Mouse (Mus musculus): Measurements from ENCODE around the gene Tmem33.

The Tmem33 gene

DNA sequence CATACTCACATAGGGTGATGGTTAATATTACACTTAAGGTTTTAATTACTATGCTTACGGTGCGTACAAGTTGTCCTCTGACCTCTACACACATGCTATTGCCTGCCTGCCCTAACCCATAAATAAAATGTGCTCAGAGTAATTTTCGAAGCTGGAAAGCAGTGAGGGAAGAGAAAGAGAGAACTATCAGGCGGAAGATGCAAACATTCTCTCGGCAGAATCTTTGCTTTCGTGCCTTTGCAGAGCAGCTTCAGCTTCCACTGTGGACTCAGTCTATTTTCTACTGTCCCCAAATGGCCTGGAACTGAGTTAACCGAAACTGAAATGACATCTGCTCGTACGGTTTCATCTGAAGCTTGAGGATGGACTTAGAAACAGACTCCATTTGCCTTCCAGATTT, 1.9 kb upstream of the Tmem33 start:
- no peak for DNase-seq (ENCODE audit: low spot score)

DNA sequence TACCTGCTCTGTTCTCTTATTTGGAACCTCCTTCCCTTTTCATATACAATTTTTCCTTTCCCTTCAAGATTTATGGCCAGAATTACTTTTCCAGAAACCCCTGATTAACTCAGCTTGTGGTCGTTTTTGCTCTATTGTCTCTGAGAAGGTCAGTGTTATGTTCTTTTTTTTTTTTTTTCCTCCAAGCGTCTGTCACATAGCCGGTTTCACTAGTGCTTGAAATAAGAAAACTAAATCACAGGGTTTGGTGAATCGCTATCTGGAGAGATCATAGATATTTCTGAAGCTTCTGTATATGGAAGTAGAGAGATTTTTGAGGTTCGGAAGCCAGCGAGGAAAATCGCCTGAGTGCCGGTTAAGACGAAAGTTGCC, 220 bp upstream of the Tmem33 start:
- no peak for DNase-seq (ENCODE audit: low spot score)

DNA sequence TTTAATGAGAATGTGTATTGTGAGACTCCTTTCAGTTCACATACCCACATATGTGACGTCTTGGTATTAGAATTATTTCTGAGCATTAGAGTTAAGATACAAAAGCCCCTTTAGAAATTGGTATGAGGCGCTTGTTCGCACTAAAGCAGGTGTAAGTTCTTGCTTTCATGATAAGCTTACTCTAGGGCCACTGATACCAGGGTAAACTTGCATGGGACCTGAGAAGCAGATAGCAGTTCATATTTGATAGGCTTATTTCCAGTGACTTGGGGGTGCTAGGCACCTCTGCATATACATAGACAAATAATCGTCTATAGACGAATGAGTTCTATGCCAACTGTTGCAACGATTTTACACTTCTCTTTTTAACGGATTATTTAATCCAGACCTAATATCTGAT, 2.6 kb downstream of the Tmem33 start:
- DNase-seq (ENCODE audit: low spot score), result peak; percentile 60

DNA sequence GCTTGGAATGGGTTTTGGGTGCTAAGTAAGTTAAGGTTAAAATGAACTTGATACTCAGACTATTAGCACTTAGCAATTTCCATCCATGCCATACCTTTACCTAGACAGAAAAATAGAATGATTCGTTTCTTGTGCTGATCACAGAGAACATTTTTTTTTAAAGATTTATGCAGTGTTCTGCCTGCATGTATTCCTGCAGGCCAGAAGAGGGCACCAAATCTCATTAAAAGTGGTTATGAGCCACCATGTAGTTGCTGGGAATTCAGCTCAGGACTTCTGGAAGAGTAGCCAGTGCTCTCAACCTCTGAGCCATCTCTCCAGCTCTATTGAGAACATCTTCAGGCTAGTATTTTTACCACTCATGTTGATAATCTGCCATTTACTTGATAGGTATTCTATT, 5.7 kb downstream of the Tmem33 start:
- DNase-seq (ENCODE audit: low spot score), result no peak

DNA sequence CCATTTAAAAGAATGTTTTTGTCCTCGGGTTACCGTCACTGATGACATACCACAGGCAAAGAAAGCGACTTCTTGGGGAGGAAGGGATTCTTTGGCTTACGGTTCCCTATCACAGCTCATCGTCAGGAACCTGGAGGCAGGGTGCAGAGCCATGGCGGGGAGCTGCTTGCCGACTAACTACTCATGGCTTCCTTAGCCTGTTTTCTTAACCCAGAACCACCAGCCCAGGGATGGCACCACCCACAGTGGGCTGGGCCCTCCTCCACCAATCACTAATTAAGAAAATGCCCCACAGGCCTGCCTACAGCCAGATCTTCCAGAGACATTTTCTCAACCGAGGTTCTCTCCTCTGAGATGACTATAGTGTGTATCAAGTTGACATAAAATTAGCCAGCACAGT, 8.9 kb downstream of the Tmem33 start:
- DNase-seq (ENCODE audit: low spot score), result no peak

DNA sequence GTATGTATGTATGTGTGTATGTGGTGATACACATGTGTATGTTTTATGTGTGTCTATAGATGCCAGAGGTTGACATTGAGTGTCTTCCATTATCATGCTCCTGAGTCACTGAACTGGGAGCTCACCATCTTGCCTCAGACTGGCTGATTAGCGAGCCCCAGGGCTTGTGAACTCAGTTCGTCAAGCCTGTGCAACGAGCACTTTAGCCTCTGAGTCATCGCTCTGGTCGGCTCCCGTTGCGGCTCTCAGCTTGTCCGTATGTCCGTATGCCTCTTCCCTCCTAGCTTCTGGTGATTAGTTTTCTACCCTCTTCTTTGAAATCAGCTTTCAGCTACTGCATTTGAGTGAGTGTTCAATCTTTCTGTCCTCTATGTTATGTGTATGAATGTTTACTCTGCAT, 19.0 kb downstream of the Tmem33 start:
- DNase-seq (ENCODE audit: low spot score), result no peak

DNA sequence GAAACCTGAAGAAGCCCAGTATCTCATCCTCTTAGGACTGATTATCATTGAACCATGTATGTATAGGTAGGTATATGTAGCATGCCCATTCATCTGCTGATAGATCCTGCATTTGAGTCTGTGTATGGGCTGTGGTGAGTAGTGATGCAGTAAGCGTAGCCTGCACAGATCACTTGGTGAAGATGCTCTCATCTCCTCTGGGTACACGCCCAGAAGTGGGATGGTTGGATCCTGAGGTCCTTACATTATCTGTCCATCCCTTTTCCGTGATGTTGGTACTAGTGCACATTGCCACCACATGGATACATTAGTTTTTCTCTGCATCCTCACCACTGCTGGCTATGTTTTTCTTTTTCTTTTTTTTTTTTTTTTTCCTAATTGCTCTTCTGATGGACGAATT, 19.5 kb downstream of the Tmem33 start:
- DNase-seq (ENCODE audit: low spot score), result peak; percentile 54

DNA sequence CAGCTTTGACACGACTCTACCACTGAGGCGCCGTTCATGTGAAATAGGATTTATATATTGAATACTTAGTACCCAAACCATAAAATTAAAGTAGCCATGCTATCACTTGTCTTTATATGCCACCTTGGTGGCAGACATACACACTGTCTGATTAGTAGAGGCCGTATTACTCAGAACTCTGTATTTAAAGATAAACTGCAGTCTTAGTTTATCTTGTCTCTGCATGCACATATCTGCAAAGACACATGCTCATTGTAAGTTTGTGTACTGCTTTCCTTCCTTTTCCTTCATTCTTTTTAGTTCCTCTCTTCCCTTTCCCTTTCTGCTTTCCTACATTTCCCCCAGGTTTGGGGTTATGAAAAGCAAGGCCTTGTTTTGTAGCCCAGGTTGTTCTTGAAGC, 20.0 kb downstream of the Tmem33 start:
- peak; percentile 88 for DNase-seq (ENCODE audit: low spot score)

DNA sequence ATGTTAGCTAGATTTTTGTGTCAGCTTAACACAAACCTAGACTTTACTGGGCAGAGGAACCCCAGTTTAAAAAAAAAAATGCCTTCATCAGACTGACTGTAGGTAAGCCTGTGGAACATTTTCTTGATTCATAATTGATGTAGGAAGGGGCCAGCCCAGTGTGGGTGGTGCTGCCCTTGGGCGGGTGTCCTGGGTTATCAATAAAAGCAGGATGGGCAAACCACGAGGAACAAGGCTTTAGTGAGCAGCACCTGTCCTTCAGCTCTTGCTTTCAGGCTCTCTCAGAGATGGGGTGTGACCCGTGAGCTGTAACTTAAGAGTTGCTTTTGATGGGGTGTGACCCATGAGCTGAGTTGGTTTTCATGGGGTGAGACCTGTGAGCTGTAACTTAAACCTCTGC, 34.7 kb downstream of the Tmem33 start:
- DNase-seq (ENCODE audit: low spot score), result peak; percentile 69

DNA sequence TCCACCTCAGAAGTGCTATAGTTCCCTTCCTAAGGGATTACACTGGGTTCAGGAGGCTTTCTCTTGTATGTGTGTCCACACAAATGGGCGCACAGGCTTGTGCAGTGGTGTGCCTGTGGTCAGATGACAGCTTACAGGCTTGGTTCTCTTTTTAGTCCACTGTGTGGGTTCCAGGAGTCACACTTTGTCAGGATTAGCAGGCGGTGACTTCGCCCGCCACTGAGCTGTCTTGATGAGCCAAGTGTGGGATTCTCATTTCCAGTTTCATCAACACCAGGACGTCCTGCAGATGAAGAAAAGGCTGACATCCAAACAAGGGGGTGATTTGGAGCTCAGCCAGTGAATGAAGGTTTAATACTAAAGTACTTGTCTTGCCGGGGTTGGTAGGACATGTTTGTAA, 35.3 kb downstream of the Tmem33 start:
- DNase-seq (ENCODE audit: low spot score), result no peak

DNA sequence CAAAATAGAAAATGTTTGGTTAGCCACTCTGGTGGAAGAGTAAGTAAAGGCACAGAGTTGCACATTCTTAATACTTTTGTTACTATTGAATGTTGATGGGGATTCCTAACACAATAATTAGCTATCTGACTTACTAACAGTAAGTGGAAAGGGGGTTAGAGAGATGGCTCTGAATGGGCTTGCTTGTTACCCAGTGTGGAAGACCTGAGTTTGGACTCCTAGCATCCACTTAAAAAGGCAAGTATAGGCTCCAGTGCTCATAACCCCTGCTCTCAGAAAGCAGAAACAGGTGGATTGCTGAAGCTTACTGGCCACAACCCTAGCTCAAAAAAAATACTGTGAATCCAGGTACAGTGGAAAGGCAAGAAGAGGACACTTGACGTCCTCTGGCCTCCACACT, 35.8 kb downstream of the Tmem33 start:
- no peak for DNase-seq (ENCODE audit: low spot score)

DNA sequence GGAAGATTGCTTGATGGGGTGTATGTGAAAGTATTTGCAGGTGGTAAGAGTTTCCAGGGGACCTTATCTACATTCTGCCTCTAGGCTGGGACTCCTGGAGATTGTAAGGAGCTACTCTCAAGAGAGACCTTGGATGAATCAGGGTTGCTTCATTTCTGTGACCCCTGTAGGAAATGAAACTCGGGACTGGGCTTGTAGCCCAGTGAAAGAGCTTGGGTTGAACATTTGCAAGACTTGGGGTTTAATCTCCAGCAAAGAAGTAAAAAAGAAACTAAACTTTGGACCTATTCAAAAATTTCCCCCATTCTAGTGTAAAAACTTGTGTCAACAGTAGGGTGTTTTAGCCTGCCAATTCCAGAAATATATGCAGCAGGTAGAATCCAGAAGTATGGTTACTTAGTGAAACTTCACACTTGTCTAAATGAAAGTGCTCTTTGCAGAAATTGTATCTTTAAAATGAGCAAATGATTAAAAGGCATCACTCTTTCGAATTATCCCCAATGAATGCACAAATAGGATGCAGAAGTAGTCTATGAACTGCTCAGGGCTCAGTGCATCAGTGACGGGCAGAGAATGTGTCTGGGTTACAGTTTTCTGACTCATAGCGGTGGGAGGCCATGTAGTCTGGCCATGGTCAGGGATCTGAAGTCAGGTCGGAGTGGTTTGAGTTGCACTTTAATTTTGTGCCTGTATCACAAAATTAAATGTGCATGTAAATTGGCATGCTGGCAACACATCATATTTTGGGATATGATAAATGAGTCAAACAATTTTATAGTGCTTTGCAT, 36.9 kb downstream of the Tmem33 start:
- DNase-seq (ENCODE audit: low spot score), result no peak

DNA sequence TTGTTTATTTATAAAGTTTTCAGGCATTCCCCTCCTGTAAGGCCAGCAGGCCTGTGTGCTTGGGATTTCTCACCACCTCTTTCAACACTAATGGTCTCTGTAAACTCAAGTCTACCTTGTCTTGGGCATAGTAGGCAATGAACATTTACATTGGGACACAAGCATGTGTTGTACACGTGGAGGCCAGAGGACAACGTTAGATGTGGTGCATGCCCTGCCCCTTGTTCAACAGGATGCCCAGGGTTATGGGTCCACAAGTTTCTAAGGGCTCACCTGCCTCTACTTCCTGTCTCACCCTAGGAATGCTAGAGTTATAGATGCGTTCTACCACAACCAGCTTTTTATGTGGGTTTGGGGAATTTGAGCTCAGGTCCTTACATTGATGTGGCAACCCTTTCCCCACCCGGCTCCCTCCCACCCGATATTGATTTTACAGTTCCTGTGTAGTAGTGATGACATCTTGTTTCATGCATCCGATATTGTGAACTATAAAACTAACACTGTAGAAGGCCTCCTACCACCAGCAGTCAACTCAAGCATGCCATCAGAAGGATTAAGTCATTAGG, 39.6 kb downstream of the Tmem33 start:
- DNase-seq (ENCODE audit: low spot score), result no peak

DNA sequence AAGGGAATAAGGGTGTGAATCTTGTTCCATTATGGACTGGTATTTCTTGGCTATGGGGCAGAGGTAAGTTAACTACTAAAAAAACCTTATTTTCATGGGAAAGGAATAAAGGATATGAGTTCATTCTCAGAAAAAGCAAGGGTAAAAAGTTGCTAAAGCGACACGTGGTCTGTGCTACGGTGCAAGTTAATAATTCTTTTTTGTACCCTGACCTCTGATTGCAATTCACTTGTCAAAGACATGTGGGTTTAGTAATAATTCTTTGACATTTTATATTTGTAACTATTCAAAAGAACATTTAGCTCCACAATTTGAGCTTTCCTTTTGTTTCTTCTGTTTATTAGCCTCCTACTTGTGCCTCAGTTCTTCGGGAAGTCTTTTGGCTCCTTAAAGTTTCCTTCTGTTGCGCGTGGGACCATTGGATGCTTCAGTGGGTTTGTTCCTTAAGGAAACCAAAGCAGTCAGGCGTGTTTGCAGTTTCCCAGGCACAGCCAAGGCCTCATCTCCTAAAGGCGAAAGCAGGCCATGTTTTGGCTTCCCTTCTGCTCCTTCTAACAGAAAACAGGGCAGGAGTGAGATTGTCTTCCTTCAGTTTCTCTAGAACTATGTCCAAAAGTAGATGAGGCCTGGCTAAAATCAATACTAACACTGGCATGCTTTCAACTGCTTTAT, 40.7 kb downstream of the Tmem33 start:
- DNase-seq (ENCODE audit: low spot score), result no peak

DNA sequence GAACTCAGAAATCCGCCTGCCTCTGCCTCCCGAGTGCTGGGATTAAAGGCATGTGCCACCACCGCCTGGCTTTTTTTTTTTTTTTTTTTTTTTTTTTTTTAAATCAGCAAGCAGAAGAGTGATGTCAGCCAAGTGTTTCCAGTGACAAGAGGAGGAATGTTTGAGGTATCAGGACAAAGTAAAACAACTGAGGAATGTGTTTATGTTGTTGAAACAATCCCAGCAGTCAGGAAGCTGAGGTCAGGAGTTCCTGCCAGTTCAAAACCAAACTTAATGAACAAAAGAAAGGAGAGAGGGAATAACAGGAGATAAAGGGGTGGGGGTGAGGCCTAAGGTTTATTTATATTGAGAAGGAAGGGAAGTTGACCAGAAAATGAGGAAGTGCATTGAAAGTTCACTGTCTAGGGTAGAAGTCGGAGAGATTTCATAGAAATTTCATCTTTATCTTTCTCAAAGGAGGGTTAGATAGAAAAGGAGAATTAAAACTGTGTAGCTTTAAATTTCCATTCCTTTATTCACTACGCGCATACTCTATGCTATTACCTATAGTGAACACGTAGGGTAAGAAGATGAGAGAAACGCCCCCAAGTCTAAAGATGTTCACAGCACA, 41.5 kb downstream of the Tmem33 start:
- no peak for DNase-seq (ENCODE audit: low spot score)

DNA sequence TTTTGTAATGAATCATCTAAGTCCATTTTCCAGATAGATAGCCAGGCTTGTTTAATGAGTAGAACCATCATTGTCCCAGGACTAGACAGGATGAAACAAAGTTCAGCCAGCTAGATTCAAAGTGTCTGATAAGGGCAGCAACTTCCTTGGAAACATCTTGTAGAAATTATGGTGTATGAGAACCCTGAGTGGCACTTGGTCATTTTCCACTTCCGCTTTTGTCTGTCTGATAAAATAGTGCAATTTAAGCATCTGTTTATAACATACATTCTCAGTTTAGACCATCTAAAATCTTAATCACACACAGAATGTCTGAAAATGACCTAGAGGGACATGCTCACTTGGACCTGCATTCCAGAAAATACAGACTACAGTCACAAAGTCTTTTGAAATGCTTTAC, 43.5 kb downstream of the Tmem33 start:
- DNase-seq (ENCODE audit: low spot score), result no peak

DNA sequence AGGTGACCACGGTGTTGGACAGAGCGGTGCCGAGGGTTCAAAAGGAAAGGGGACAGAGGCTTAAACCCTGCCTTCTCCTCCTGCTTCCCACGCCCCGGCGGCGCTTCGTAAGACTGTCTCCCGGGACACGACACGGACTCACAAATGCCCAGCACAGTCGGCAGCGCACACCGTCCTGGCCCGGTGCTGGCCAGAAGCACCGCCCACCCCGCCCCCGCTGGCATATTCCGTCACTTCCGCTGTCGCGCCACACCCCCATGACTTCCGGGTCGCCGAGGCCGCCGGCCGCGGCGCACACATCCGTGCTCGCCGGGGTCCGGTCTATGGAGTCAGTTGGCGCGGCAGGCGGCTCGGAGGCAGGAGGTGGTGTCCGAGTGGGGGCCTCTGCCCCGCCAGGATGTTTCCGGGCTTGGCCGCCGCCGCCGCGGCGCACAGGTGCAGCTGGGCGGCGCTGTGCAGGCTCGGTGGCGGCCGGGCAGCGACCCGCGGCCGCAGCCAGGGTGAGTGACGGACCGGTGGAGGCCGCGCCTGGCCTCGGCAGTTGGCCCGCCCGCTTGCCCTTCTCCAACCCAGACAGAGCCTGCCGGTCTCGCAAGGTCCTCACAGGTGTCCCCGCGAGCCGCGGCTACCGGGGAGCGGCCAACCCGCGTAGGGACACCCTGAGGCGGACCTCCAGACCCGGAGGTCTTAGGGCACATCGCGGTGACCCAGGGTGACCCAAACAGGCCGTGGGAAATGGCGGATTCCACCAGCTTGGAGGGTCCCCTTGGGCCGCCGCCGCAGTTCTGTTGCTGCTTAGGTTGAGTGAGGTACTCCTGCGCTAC, 46.5 kb downstream of the Tmem33 start, which contains the start of gene Slc30a9:
Gene Slc30a9, plus strand, starts transcription at position 258 of the 824 bp plus-strand sequence.
- DNase-seq (ENCODE audit: low spot score), result peak; percentile 87

DNA sequence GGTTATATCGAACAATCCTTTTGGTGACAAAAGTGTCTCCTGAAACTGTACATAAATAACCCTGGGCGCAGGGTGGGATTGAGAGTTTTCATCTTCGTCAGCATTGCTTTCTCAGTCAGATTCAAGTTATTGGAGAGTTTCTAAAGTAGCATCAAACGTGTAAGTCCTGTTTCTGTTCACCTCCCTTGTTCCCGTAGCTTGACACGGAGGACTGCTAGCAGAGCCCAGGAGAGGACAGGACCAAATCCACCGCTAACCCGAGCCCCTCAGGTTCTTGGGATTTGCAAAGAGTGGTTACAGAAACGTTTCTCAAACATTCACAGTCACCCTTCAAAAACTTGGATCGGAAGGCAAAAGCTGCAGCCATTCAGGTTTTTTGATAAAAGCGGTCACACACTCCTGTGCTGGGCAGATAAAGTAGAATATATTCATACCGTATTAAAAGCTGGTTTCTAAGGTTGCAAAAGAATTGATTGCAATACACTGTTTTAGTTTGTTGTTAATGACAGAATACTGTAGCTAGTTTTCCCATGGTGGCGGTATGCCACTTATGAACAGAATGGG, 47.4 kb downstream of the Tmem33 start:
- peak; percentile 66 for DNase-seq (ENCODE audit: low spot score)

DNA sequence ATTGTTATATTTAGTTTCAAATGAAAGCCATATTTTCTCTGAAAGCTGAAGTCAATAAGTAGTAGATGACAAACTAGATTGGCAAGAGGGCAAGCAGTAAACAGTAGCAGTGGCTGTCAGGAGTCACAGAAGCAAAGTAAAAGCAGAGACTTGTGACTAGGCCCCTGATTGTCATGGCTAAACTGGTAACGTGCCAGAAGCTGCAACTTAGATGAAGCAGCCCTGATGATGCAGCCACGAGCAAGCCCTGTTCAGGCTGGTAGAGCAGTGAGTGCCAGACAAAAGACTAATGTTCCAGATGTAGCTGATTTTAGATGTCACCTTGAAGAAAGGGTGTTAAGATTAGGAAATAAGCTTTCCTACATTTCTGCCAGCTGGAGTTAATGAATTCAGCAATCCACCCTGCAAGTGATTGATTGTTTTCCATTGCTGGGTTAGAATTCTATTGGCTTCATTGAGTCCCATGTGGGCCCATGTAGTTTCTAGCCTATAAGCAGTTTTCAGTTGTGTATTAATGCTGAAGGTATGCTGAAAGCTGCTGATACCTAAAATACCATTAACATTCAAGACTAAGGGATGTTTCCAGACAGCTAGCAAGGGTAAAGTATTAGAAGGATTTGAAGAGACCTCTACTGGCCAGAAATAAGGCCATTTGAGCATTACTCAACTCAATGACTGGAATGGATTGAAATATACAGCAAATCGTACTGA, 51.6 kb downstream of the Tmem33 start:
- DNase-seq (ENCODE audit: low spot score), result no peak

DNA sequence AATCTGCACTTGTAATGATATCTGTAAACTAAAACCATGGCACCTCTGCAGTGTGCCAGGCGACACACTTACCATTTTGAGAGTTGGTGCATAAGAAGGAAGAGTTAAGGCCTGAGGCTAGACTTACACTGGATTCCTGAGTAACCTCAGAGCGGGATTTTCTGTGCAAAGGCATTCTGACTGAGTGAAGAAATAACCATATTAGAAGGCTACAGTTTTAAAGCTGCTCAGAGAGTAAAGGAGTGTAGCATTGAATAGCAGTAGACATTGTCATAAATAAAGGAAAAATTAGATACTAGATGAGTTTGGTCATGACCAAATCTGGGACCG, 52.1 kb downstream of the Tmem33 start:
- DNase-seq (ENCODE audit: low spot score), result no peak

DNA sequence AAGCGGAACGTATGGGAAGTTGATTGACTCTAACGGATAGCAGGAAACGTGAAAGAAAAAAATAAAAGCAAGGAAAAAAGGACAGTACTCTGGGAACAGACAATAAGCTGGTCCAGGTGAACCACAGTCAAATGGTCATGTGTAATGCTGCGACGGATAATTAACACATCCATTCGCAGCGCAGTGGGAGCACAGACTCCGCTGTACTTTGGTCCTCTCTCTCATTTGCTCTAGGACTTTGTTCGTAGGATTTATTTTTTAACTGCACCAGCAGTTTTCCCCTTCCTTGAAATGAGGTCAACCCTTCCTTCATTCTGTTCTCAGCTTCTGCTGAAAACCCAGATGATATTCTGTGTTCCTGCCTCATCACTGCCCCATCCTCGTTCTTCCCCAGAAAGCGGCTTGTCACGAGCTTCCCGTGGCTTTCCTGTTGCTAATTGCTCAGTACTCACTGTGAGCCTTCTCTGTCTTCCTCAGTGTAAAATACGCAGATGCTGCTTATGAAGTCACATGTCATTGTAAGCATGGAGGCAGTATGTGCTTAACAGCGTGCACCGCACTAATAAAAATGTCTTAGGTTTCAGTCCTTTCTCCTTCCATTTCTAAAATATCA, 61.4 kb downstream of the Tmem33 start:
- no peak for DNase-seq (ENCODE audit: low spot score)

Measured in c-Kit-positive CD71-positive TER-119-positive erythroid progenitor cells, embryonic 14.5 days (primary cell).